Mouse (Mus musculus) ES-E14 (cell line): Measurements from ENCODE around the gene Fgd5. TPM values are rescaled to one million over a fixed set of nuclear protein-coding genes. Genes with fewer than 3 reads are reported as not detected.

Experiments used
- DNase-seq: peaks from one replicate; pipeline ENCODE4 v3.0.0-alpha.2; 2013; ENCODE audit warnings: low read depth, low spot score
- H3K27ac ChIP-seq: 2 replicates; pipeline ENCODE4 v1.5.1; 2012; ENCODE audit warnings: low read depth, mild to moderate bottlenecking, low read length, moderate library complexity, mixed read lengths; ENCODE audit not compliant: poor library complexity, insufficient read depth, severe bottlenecking
- H3K36me3 ChIP-seq: 2 replicates; pipeline ENCODE4 v1.6.1; 2012; ENCODE audit warnings: mild to moderate bottlenecking, low read length, moderate library complexity, mixed read lengths; ENCODE audit not compliant: control insufficient read depth, poor library complexity, insufficient read depth, severe bottlenecking
- H3K4me1 ChIP-seq, 2 experiments: fragments of 150-350 bp in 1 of 2; sonication (generic) in 1 of 2; 2 replicates each; pipeline ENCODE4 v1.6.1; 2012; ENCODE audit warnings: low read length in 2 of 2, mild to moderate bottlenecking in 1 of 2, mixed read lengths in 1 of 2; ENCODE audit not compliant: control insufficient read depth in 2 of 2, insufficient read depth in 2 of 2, poor library complexity in 1 of 2
- H3K4me3 ChIP-seq, 2 experiments: fragments of 150-350 bp in 1 of 2; sonication (generic) in 1 of 2; 2 replicates each; pipeline ENCODE4 v1.5.1; 2012; ENCODE audit warnings: low read length in 2 of 2, low read depth in 1 of 2, mild to moderate bottlenecking in 1 of 2, mixed read lengths in 1 of 2; ENCODE audit not compliant: insufficient read depth in 1 of 2, poor library complexity in 1 of 2, severe bottlenecking in 1 of 2
- H3K9ac ChIP-seq: 2 replicates; pipeline ENCODE4 v1.6.1; 2012; ENCODE audit warnings: low read depth, mild to moderate bottlenecking, low read length, mixed read lengths; ENCODE audit not compliant: poor library complexity, insufficient read depth, severe bottlenecking
- H3K9me3 ChIP-seq: fragments of 150-350 bp; sonication (generic); 2 replicates; pipeline ENCODE4 v1.6.1; 2012; ENCODE audit warnings: low read depth, mild to moderate bottlenecking, low read length; ENCODE audit not compliant: control insufficient read depth, insufficient read depth
- CHD2 ChIP-seq: IDR thresholded peaks from 2 replicates; pipeline ENCODE4 v1.6.1; 2014; ENCODE audit warnings: mild to moderate bottlenecking, low read depth, low read length, inconsistent platforms
- HCFC1 ChIP-seq: IDR thresholded peaks from 2 replicates; pipeline ENCODE4 v1.6.1; 2012; ENCODE audit warnings: low read length, inconsistent platforms, borderline replicate concordance; ENCODE audit not compliant: insufficient read depth
- MAFK ChIP-seq: IDR thresholded peaks from 2 replicates; pipeline ENCODE4 v1.6.1; 2014; ENCODE audit warnings: mild to moderate bottlenecking, low read depth, low read length, inconsistent platforms; ENCODE audit not compliant: insufficient read depth
- ZC3H11A ChIP-seq: IDR thresholded peaks from 2 replicates; pipeline ENCODE4 v1.6.1; 2012; ENCODE audit warnings: low read depth, mild to moderate bottlenecking, inconsistent platforms, low read length, borderline replicate concordance
- ZNF384 ChIP-seq: IDR thresholded peaks from 2 replicates; pipeline ENCODE4 v1.6.1; 2012; ENCODE audit warnings: low read depth, low read length, inconsistent platforms
- in situ Hi-C, 2 experiments: fragments of 600-800 bp; cut with MboI; formaldehyde crosslinking; loops; one replicate each; pipeline ENCODE4 v1.15.1; 2025; ENCODE audit warnings: low sequenced_read_pairs in 2 of 2, inconsistent platforms in 1 of 2; ENCODE audit not compliant: unreplicated experiment in 2 of 2
- total RNA-seq: library from RNA; depleted of rRNA; stranded (reverse); fragments of 300-350 nt; gene quantifications from 2 replicates; pipeline ENCODE4 v1.2.3, GENCODE M21; 2012

The Fgd5 gene
- total RNA-seq, 1 experiment: 2.5 TPM

DNA sequence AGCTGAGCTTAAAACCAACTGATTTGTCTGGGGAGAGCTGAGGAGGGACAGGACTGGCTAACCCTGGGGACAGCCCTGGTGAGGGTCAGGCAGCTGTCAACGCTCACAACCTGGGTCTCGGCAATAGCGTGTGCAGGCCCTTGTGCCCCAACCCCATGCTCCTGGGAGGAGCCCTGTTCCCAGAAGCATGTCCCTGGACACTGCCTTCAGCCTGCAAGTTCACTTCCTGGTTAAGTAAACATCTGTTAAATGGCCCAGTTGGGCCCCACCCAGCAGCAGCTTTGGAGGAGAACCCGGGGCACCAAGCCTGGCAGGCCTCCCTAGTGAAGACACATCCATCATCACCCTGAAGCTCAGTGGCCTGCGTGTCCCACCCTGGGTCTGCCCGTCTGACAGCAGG is 56.0 kb downstream of the Fgd5 start:
- H3K9me3 ChIP-seq: no peaks in the 10 kb centered on the region
- H3K4me3 ChIP-seq: no peak overlapping the region
- H3K4me1 ChIP-seq: peaks cover 0 to 3% of the 10 kb centered on the region in 2 experiments; a peak in 1 of 4 replicates
- no peak for DNase-seq
- in situ Hi-C loops: no loop called here
- H3K9ac ChIP-seq: no peak overlapping the region
- no peak overlapping the region for H3K27ac ChIP-seq
- no peaks in the 10 kb centered on the region for H3K36me3 ChIP-seq
- TF ChIP-seq CHD2 (no peak), ZNF384 (no peak), MAFK (no peak), HCFC1 (no peak), ZC3H11A (no peak)

DNA sequence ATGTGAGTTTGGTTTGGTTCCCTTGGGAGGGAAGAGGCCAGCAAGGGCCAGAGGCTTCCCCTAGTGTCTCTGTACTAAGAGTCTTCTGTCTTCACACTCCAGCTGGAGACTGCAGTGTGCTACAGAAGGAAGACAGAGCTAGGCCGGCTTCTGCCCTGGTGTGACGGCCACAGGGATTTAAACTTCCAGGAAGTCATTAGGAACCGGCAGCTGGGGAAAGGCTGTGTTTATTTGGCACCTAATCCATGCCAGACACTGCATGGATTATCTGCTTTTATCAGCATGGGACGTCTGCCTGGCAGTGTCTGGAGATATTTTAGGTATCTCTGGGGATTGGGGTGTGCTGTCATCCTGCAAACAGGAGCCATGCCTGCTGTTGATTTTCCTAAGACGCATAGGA is 57.7 kb downstream of the Fgd5 start:
- H3K4me3 ChIP-seq: no peak overlapping the region
- no peaks in the 10 kb centered on the region for H3K36me3 ChIP-seq
- H3K9me3 ChIP-seq: no peaks in the 10 kb centered on the region
- no peak overlapping the region for H3K9ac ChIP-seq
- peaks cover 0 to 3% of the 10 kb centered on the region in 2 experiments; a peak in 1 of 4 replicates for H3K4me1 ChIP-seq
- in situ Hi-C loops: no loop called here
- DNase-seq: no peak
- no peak for TF ChIP-seq ZNF384
- TF ChIP-seq MAFK: no peak
- no peak for TF ChIP-seq HCFC1
- TF ChIP-seq CHD2: no peak
- no peak overlapping the region for H3K27ac ChIP-seq

DNA sequence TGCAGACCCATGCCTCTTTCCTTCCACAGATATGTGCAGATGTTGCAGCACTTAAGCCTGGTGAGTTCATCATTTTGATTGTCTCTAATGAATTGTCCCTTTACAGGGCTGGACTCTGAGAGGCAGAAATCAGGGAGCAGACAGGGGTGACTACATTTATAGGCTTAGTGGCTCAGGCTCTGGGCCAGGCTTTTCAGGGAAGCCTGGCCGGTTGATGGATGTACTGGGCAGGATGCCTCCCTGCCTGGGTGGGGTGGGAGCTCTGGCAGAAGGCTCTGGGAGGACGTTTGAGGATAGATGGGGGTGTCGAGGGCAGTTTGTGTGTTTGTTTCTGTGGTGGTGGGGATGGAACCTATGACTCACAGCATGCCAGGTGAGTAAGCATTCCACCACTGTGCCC is 59.5 kb downstream of the Fgd5 start:
- in situ Hi-C loops: no loop called here
- Histone ChIP-seq H3K9ac (no peak overlapping the region), H3K4me1 (peaks cover 0 to 3% of the 10 kb centered on the region in 2 experiments; a peak in 1 of 4 replicates), H3K9me3 (no peaks in the 10 kb centered on the region), H3K4me3 (no peak overlapping the region), H3K27ac (no peak overlapping the region), H3K36me3 (no peaks in the 10 kb centered on the region)
- TF ChIP-seq HCFC1 (no peak), MAFK (no peak), ZC3H11A (no peak), ZNF384 (no peak), CHD2 (no peak)
- no peak for DNase-seq

DNA sequence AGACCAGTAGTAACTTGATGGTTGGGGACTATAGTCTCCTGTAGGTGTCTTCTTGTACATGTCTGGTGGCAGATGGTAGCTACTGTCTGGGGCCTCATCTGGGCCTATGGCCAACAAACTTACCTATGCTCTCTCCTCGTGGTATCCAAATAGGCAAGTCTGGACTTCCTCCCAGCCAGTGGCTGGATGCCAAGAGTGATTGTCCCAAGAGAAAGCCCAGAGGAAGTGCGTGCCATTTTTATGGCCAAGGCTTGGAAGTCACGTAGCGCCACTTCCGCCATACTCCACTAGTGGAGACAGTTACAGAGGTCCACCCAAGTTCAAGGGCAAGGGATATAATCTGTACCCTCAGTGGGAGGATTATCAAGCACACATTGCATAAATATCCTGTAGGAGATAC is 62.6 kb downstream of the Fgd5 start:
- Histone ChIP-seq H3K27ac (no peak overlapping the region), H3K36me3 (no peaks in the 10 kb centered on the region), H3K4me3 (no peak overlapping the region), H3K9me3 (no peaks in the 10 kb centered on the region), H3K9ac (no peak overlapping the region), H3K4me1 (no peaks in the 10 kb centered on the region)
- in situ Hi-C loops: no loop called here
- no peak for TF ChIP-seq MAFK
- no peak for TF ChIP-seq HCFC1
- no peak for TF ChIP-seq CHD2
- TF ChIP-seq ZC3H11A: no peak
- no peak for TF ChIP-seq ZNF384
- DNase-seq: no peak

DNA sequence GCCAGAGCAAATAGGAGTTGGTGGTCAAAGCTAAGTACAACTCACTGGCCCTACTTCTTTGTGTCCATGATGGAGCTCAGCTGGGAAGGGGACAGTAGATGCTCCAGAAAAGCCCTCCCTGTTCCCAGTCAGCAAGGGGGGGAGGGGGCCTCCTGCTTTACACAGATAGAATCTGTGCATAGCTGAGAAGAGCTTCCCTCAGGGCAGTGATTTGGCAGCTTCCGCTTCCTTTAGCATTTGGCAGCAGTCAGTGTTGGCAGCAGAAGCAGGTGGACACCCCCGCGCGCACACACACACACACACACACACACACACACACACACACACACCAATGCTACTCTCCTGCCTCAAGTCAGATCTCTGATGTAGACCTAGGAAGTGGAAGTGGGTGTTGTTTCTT is 63.4 kb downstream of the Fgd5 start:
- no peak overlapping the region for H3K9ac ChIP-seq
- H3K9me3 ChIP-seq: no peaks in the 10 kb centered on the region
- H3K4me3 ChIP-seq: no peak overlapping the region
- DNase-seq: no peak
- H3K27ac ChIP-seq: no peak overlapping the region
- in situ Hi-C loops: no loop called here
- TF ChIP-seq ZNF384: no peak
- H3K36me3 ChIP-seq: no peaks in the 10 kb centered on the region
- no peaks in the 10 kb centered on the region for H3K4me1 ChIP-seq
